Mouse (Mus musculus): ENCODE results near the gene Kdelc1.

- TF ChIP-seq CTCF (IDR thresholded peaks at IDR 0.05), result no peak
- no peak for TF ChIP-seq EP300 (IDR thresholded peaks at IDR 0.05; ENCODE audit: insufficient read depth, low read depth, low read length)
- no peak for TF ChIP-seq POLR2A (IDR thresholded peaks at IDR 0.05; ENCODE audit: insufficient read depth, low read depth, low read length)
Observed at GRCm38 (mm10) chr1:44057805-44058204, 60.8 kb downstream of the Kdelc1 start.

All from heart, adult 2 months (tissue).